Mouse (Mus musculus) layer of hippocampus, adult 11-12 months (tissue): ENCODE results near the gene Lcn11.

Experiments used
- DNase-seq: peaks from one replicate; pipeline ENCODE4 v3.0.0; 2022; ENCODE audit warnings: low spot score

The Lcn11 gene

GRCm38 (mm10) chr2:25828344-25828947, 51.6 kb downstream of the Lcn11 start:
- DNase-seq: no peak
